Mouse (Mus musculus) kidney, postnatal 0 days (tissue): ENCODE results near the gene Rap1gap. TPM values are rescaled to one million over a fixed set of nuclear protein-coding genes. Genes with fewer than 3 reads are reported as not detected.

Source experiments
- ATAC-seq: fragments of 200-750 bp; cut with Nextera tagmentation; replicated peaks from 2 replicates; pipeline ENCODE4 v1.8.0; 2017; ENCODE audit warnings: low read depth, moderate number of reproducible peaks, moderate TSS enrichment, moderate library complexity; ENCODE audit not compliant: low FRiP score
- DNase-seq: peaks from one replicate; pipeline ENCODE4 v3.0.0-alpha.2; 2016; ENCODE audit warnings: low spot score
- H3K27ac ChIP-seq: fragments of 300-500 bp; sonication (generic); 2 replicates; pipeline ENCODE4 v1.5.1; 2014; ENCODE audit warnings: mild to moderate bottlenecking
- H3K27me3 ChIP-seq: fragments of 300-500 bp; sonication (generic); 2 replicates; pipeline ENCODE4 v1.6.1; 2014; ENCODE audit warnings: low read length, mixed read lengths; ENCODE audit not compliant: insufficient read depth
- H3K36me3 ChIP-seq: fragments of 300-500 bp; sonication (generic); 2 replicates; pipeline ENCODE4 v1.6.1; 2014; ENCODE audit warnings: low read length, mixed read lengths; ENCODE audit not compliant: insufficient read depth
- H3K4me1 ChIP-seq: fragments of 300-500 bp; sonication (generic); replicated peaks from 2 replicates; pipeline ENCODE4 v1.6.1; 2014; ENCODE audit warnings: antibody characterized with exemption, low read length, mixed read lengths; ENCODE audit not compliant: insufficient read depth
- H3K4me2 ChIP-seq: fragments of 300-500 bp; sonication (generic); 2 replicates; pipeline ENCODE4 v1.6.1; 2014; ENCODE audit warnings: mild to moderate bottlenecking, low read length, moderate library complexity, mixed read lengths
- H3K4me3 ChIP-seq: fragments of 300-500 bp; sonication (generic); replicated peaks from 2 replicates; pipeline ENCODE4 v1.5.1; 2014; ENCODE audit warnings: low read depth, low read length
- H3K9ac ChIP-seq: fragments of 300-500 bp; sonication (generic); 2 replicates; pipeline ENCODE4 v1.6.1; 2014; ENCODE audit warnings: low read depth, low read length
- H3K9me3 ChIP-seq: fragments of 300-500 bp; sonication (generic); replicated peaks from 2 replicates; pipeline ENCODE4 v1.6.1; 2016; ENCODE audit warnings: low read length, inconsistent platforms, mixed read lengths
- CTCF ChIP-seq: IDR thresholded peaks from 2 replicates; pipeline ENCODE4 v1.5.1; 2016; ENCODE audit warnings: antibody characterized with exemption, low read depth, mild to moderate bottlenecking, moderate library complexity
- WGBS: fragments of 180-500 bp; shearing (Covaris S2); extraction: QIAGEN DNeasy Blood & Tissue Kit; methylation state at CpG from one replicate; pipeline ENCODE4 v1.1.7; 2014; 5-methylcytosine and 5-hydroxymethylcytosine counted together
- polyA plus RNA-seq: library from polyadenylated mRNA; unstranded; fragments of >200 nt; fragmentation: Nextera tagmentation; extraction: Ambion mirVana; gene quantifications from 2 replicates; pipeline ENCODE4 v1.2.1, GENCODE M21; 2015

Rap1gap gene
- polyA plus RNA-seq, 1 experiment from 2014 or later = 30.6 TPM

- 71% methylated on average over 3 of the region's 3 CpGs for WGBS
- ATAC-seq = no peak
- no peak overlapping the region for H3K9ac ChIP-seq
Observed at GRCm38 (mm10) chr4:137771749-137772148, 107.2 kb downstream of the Rap1gap start.

GRCm38 (mm10) chr4:137772438-137773056, 108.0 kb downstream of the Rap1gap start:
- WGBS = 82% methylated on average over 16 of the region's 16 CpGs
- ATAC-seq (no peak), DNase-seq (no peak)
- Histone ChIP-seq H3K36me3 (no peaks in the 10 kb centered on the region), H3K9me3 (no peaks in the 10 kb centered on the region), H3K27me3 (no peaks in the 10 kb centered on the region), H3K27ac (no peak overlapping the region), H3K4me1 (0 out of 2 replicates have a peak, but pooled peaks cover 4% of the 10 kb centered on the region), H3K9ac (no peak overlapping the region), H3K4me2 (no peak overlapping the region), H3K4me3 (no peak overlapping the region)
- TF ChIP-seq CTCF = no peak

More at GRCm38 (mm10) chr4:137771749-137772148, 107.2 kb downstream of the Rap1gap start:
- H3K9me3 ChIP-seq = no peaks in the 10 kb centered on the region
- DNase-seq = no peak
- H3K27ac ChIP-seq = no peak overlapping the region
- no peak overlapping the region for H3K4me3 ChIP-seq
- H3K4me2 ChIP-seq = no peak overlapping the region
- no peaks in the 10 kb centered on the region for H3K27me3 ChIP-seq
- H3K36me3 ChIP-seq = no peaks in the 10 kb centered on the region
- H3K4me1 ChIP-seq = 0 out of 2 replicates have a peak, but pooled peaks cover 4% of the 10 kb centered on the region
- TF ChIP-seq CTCF = no peak

- WGBS = 33% methylated on average over 2 of the region's 2 CpGs
- no peaks in the 10 kb centered on the region for H3K36me3 ChIP-seq
- DNase-seq (no peak), ATAC-seq (peak; percentile 72)
- TF ChIP-seq CTCF = no peak
- no peaks in the 10 kb centered on the region for H3K9me3 ChIP-seq
- 0 out of 2 replicates have a peak, but pooled peaks cover 4% of the 10 kb centered on the region for H3K4me1 ChIP-seq
- no peaks in the 10 kb centered on the region for H3K27me3 ChIP-seq
- peak overlapping the region; percentile 60; the same call in 1 of the 2 replicates for H3K27ac ChIP-seq
- no peak overlapping the region for H3K4me2 ChIP-seq
- no peak overlapping the region for H3K4me3 ChIP-seq
- no peak overlapping the region for H3K9ac ChIP-seq
Observed at GRCm38 (mm10) chr4:137773369-137773899, 108.9 kb downstream of the Rap1gap start.

- Histone ChIP-seq H3K9me3 (no peaks in the 10 kb centered on the region), H3K9ac (no peak overlapping the region), H3K4me3 (no peak overlapping the region), H3K36me3 (no peaks in the 10 kb centered on the region), H3K27ac (peak overlapping the region; percentile 60), H3K4me1 (0 out of 2 replicates have a peak, but pooled peaks cover 4% of the 10 kb centered on the region), H3K27me3 (no peaks in the 10 kb centered on the region), H3K4me2 (no peak overlapping the region)
- TF ChIP-seq CTCF = no peak
- 0 out of 2 replicates have a peak, but pooled peaks have one; percentile 12 for ATAC-seq
- 67% methylated on average over 5 of the region's 5 CpGs for WGBS
- DNase-seq = no peak
Observed at GRCm38 (mm10) chr4:137774013-137774412, 109.5 kb downstream of the Rap1gap start.

- WGBS = 77% methylated on average over 6 of the region's 6 CpGs
Observed at GRCm38 (mm10) chr4:137774505-137774904, 110.0 kb downstream of the Rap1gap start.

GRCm38 (mm10) chr4:137777866-137778265, 113.3 kb downstream of the Rap1gap start:
- no peaks in the 10 kb centered on the region for H3K27me3 ChIP-seq
- no peaks in the 10 kb centered on the region for H3K9me3 ChIP-seq
- DNase-seq (no peak), ATAC-seq (no peak)
- no peak overlapping the region for H3K4me2 ChIP-seq
- H3K27ac ChIP-seq = no peak overlapping the region
- 91% methylated on average over 4 of the region's 4 CpGs for whole genome bisulfite sequencing
- H3K36me3 ChIP-seq = no peaks in the 10 kb centered on the region
- TF ChIP-seq CTCF = no peak
- no peak overlapping the region for H3K4me3 ChIP-seq
- H3K4me1 ChIP-seq = 0 out of 2 replicates have a peak, but pooled peaks cover 4% of the 10 kb centered on the region
- no peak overlapping the region for H3K9ac ChIP-seq

More at GRCm38 (mm10) chr4:137774505-137774904, 110.0 kb downstream of the Rap1gap start:
- Histone ChIP-seq H3K4me1 (0 out of 2 replicates have a peak, but pooled peaks cover 4% of the 10 kb centered on the region), H3K9ac (no peak overlapping the region), H3K9me3 (no peaks in the 10 kb centered on the region), H3K27me3 (no peaks in the 10 kb centered on the region), H3K36me3 (no peaks in the 10 kb centered on the region), H3K27ac (peak overlapping the region; percentile 60; the same call in 1 of the 2 replicates), H3K4me3 (no peak overlapping the region), H3K4me2 (no peak overlapping the region)
- no peak; the same call in 1 of the 2 replicates for ATAC-seq
- DNase-seq = no peak
- TF ChIP-seq CTCF = no peak
